Mouse (Mus musculus): ENCODE results near the gene Zfp759.
"Not testable (repeated sequence)": the region's sequence is repeated elsewhere in the genome, so short reads cannot be mapped to it uniquely, and the experiment has no call there.

The Zfp759 gene

DNA sequence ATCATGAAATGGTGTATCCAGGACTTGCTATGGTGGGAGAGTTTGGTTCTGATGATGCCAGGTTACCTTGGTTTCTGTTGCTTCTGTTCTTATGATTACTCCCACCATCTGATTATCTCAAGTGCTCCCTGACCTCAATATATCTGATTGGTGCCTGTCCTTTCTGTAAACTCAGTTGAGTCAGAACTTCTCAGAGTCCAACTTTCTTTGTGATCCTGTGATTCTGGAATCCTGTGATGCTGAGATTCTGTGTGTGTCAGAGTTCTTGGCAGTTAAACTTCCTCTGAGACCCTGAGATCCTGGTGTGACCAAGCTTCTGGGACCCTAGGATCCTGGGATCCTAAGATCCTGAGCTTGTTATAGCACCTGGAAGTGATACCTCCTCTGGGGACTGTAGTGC, at the start of gene Zfp759:
Gene Zfp759 (plus strand): TSS at position 301 of the 400 bp plus-strand sequence.
- not testable (repeated sequence) for DNase-seq (ENCODE audit: low spot score)

DNA sequence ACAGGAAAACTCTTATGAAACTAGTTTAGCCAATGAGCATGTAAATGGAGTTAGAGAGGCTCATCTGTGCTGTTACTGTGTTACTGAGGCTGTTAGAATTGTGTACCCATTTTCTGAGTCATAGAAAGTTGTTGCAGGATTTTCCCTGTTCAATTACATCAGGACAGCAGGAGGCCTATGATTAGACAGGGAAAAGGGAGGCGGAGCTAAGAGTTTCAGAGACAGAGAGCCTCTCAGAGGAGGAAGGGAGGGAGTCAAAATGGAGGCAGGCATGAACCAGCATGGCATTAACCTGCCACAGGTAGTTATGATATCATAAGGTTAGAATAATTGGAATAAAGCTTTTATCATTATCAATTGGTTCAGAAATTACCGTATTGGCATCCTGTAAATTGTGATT, 48.7 kb upstream of the Zfp759 start:
- no peak for DNase-seq (ENCODE audit: low spot score)

DNA sequence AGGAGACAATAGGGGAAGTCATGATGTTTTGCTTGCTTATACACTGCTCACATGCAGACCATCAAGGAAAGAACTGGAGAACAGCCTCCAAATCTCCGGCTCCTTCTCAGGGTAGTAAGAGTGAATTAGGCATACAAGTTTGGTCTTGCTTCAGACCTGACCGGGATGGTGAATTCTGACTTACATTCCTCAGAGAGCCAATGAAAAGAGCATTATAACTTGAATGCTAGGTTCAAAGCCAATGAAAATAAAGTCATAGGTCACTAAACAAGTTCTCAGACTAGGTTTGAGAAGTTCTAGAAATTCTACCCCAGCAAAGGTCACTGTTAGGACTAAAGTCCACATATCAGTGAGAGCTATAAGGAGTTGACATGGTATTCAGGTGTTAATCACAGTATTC, 44.2 kb upstream of the Zfp759 start:
- no peak for DNase-seq (ENCODE audit: low spot score)

GRCm38 (mm10) chr13:67081142-67081713, 40.2 kb upstream of the Zfp759 start:
- DNase-seq (ENCODE audit: low spot score): peak; percentile 74

- DNase-seq (ENCODE audit: low spot score): no peak
These were observed 39.5 kb upstream of the Zfp759 start for GRCm38 (mm10) chr13:67081946-67082345.

DNA sequence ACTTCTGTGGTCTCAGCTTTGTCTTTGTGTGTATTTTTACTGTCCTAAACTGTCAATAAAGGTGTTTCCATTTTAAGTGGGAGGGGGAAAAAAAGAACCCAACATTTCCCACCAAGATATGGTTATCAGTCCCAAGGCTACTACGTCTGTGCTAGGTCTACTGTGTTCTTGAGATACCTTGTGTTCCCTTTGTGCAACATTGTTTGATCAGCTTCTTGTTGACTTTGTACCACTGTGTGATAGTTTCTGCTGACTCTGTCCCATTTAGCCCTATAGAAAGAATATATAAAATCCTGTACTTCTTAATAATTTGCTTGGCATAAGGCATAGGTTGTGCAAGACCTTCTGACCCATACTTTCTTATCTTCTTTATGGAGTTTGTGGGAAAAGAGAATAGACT, 31.3 kb upstream of the Zfp759 start:
- no peak for DNase-seq (ENCODE audit: low spot score)

- no peak for DNase-seq (ENCODE audit: low spot score)
These were observed 23.6 kb upstream of the Zfp759 start, which contains the start of gene Zfp708 for GRCm38 (mm10) chr13:67097876-67098275. Zfp708 (minus strand) TSS chr13:67097976.

GRCm38 (mm10) chr13:67107681-67108080, 13.8 kb upstream of the Zfp759 start:
- no peak for DNase-seq (ENCODE audit: low spot score)

GRCm38 (mm10) chr13:67108194-67108820, 13.2 kb upstream of the Zfp759 start, which contains the start of gene Gm28557:
Gm28557 (minus strand) TSS chr13:67108604.
- peak; percentile 74 for DNase-seq (ENCODE audit: low spot score)

DNA sequence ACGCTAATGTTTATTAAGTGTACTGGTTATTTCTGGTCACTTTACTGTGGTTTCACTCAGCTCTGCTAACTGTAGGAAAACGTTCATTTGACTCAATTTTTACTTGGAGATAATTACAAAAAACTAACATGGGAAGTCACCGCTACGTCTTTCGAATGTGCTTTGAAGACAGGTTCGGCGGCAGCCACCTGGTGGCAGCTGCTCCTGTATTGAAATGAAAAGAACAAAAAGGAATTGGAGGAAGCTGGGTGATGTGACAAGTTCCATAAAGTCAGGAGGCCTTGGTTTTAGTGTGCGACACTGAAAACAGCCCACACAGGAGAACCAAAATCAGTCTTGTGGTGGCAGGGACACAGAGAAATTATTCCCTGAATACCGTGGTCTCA, 12.6 kb upstream of the Zfp759 start:
- DNase-seq (ENCODE audit: low spot score): peak; percentile 28

GRCm38 (mm10) chr13:67112096-67112495, 9.4 kb upstream of the Zfp759 start:
- no peak for DNase-seq (ENCODE audit: low spot score)

- no peak for DNase-seq (ENCODE audit: low spot score)
These were observed 8.2 kb upstream of the Zfp759 start for GRCm38 (mm10) chr13:67113287-67113686.

GRCm38 (mm10) chr13:67116163-67116562, 5.3 kb upstream of the Zfp759 start, which contains the start of gene Rslcan18:
Rslcan18 (minus strand) TSS chr13:67116263.
- DNase-seq (ENCODE audit: low spot score): not testable (repeated sequence)

DNA sequence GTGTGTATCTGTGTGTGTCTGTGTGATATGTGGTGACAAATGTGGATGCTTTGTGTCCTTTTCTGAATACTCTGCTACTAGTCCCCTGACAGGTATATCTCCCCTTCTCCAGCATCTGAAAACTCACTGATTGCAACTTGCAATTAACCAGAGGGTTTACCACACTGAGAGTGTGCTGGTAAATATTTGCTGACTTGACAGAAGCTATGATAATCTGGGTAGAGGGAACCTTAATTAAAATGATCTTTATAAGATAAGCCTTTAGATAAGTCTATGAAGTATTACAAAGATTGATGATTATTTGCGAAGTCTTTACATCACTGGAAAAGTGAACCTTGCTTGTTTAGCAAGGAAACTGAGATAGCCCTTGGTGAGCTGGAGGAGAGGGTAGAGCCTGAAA, 3.0 kb downstream of the Zfp759 start:
- DNase-seq (ENCODE audit: low spot score): no peak

DNA sequence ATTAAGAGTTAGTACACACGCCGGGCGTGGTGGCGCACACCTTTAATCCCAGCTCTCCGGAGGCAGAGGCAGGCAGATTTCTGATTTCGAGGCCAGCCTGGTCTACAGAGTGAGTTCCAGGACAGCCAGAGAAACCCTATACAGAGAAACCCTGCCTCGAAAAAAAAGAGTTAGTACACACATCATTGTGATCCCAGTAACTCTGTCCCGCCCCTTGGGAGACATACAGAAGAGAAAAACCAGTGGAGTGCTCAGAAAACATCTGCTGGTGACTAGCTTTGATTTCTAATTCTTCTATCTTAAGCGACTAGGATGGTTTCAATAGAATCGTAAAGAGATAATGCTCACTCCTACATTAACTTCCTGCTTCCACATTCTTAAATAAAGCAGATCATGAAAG, 6.0 kb downstream of the Zfp759 start:
- not testable (repeated sequence) for DNase-seq (ENCODE audit: low spot score)

DNA sequence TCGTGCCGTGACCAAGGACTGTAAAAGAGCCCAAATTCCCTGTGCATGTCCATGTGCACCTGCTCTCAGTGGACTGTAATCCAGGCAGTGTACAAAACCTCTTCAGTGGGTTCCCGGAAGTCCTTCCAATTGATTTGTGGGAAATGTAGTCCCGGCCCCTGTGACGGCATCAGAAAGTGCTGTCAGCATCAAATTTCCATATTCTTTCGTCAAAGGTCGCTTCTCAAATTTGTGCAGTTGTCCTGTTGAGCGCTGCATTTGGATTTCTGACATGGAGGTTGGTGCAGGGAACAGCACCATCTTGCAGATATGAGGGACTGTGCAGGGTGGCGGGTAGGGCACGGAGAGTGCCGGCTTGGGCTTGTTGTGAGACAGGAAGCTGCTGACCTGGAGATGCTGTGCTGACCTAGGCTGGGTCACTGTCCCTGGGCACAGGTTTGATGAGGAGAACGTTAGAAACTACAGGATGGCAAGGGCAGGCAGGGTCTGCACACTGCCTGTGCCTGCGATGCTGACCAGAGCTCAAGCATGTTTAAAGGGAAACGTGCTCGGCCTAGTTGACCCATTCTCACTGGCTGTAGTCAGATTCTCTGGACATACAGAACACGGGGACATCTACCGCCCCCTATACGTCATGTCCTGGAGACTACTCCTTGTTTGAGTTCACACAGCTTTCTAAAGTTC, 6.7 kb downstream of the Zfp759 start:
- peak; percentile 69 for DNase-seq (ENCODE audit: low spot score)

DNA sequence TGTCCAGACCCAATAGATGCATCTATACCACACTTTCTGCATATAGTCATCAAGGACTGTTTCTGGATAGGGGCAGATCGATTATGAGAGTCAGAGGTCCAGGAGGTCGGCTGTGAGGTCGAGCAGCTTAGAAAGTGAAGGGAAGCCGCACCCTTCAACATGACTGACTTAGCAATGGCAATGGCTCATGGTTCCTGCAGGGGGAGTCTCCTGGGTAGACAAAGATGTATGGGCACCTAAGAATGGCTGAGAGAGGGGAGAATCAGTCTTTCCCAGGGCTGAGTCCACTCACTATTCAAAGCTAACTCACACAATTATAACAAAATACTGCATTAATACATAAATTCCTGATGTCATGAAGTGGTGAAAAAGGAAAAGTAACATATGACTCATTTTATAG, 44.7 kb downstream of the Zfp759 start:
- DNase-seq (ENCODE audit: low spot score): not testable (repeated sequence)

- peak; percentile 67 for DNase-seq (ENCODE audit: low spot score)
These were observed 51.7 kb downstream of the Zfp759 start, which contains the start of gene Rsl1 for GRCm38 (mm10) chr13:67172991-67173722. Rsl1 (plus strand) TSS chr13:67173182.

DNA sequence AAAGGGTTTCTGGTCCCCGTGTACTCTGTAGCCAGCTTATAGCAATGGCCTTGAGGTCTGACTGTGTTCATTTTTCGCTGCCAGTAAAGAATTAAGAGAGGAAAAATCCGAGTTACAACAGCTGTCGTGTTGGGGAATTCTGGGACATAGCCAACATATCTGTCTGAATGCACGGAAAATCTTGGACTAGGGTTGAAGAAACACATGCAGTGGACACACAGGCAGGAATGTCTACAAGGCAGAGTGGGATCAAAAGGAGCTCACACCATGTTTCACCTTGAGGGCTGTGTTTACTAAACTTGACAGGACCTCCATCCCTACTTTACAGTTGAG, 52.2 kb downstream of the Zfp759 start:
- no peak for DNase-seq (ENCODE audit: low spot score)

All from ovary, postnatal 36 days (tissue).